Mouse (Mus musculus) megakaryocyte progenitor cell, adult 5-6 weeks (primary cell): ENCODE results near the gene Kcnk3. TPM values are rescaled to one million over a fixed set of nuclear protein-coding genes. Genes with fewer than 3 reads are reported as not detected.

Experiments
- ATAC-seq: replicated peaks from 2 replicates; pipeline ENCODE4 v1.8.0; 2016; ENCODE audit warnings: mild to moderate bottlenecking, moderate TSS enrichment, inconsistent platforms; ENCODE audit not compliant: poor library complexity
- total RNA-seq, 2 experiments: library from RNA; stranded (forward) in 1 of 2; stranded (reverse) in 1 of 2; fragments of 157-497, 149-512 nt in 1 of 2; fragments of 200-1000 nt in 1 of 2; gene quantifications; 2 replicates each; pipeline versions ENCODE4 v1.2.3 to v1.2.4; 2015 to 2017

Kcnk3 gene
- total RNA-seq, 2 experiments from 2014 or later: not detected

GRCm38 (mm10) chr5:30630401-30630800 is 42.4 kb downstream of the Kcnk3 start:
- no peak for ATAC-seq

GRCm38 (mm10) chr5:30632134-30632533 is 44.2 kb downstream of the Kcnk3 start:
- no peak for ATAC-seq

- ATAC-seq: no peak
Measured at GRCm38 (mm10) chr5:30636994-30637393, 49.0 kb downstream of the Kcnk3 start.

- ATAC-seq: peak; percentile 99
Measured at GRCm38 (mm10) chr5:30638041-30638440, 50.1 kb downstream of the Kcnk3 start.

- no peak for ATAC-seq
Measured at GRCm38 (mm10) chr5:30643477-30644179, 55.7 kb downstream of the Kcnk3 start.

GRCm38 (mm10) chr5:30646036-30646435 is 58.1 kb downstream of the Kcnk3 start:
- no peak for ATAC-seq

GRCm38 (mm10) chr5:30647396-30647795 is 59.4 kb downstream of the Kcnk3 start:
- ATAC-seq: no peak

GRCm38 (mm10) chr5:30647815-30648560 is 60.0 kb downstream of the Kcnk3 start, which contains the start of gene Slc35f6:
Gene Slc35f6 (plus strand): TSS chr5:30647933.
- ATAC-seq: peak; percentile 87

GRCm38 (mm10) chr5:30649558-30649957 is 61.6 kb downstream of the Kcnk3 start:
- no peak for ATAC-seq

- peak; percentile 67 for ATAC-seq
Measured at GRCm38 (mm10) chr5:30650756-30651155, 62.8 kb downstream of the Kcnk3 start.

- no peak for ATAC-seq
Measured at GRCm38 (mm10) chr5:30651554-30651953, 63.6 kb downstream of the Kcnk3 start.

GRCm38 (mm10) chr5:30653246-30653645 is 65.3 kb downstream of the Kcnk3 start:
- ATAC-seq: no peak

GRCm38 (mm10) chr5:30655042-30655441 is 67.1 kb downstream of the Kcnk3 start:
- no peak for ATAC-seq

- no peak for ATAC-seq
Measured at GRCm38 (mm10) chr5:30655526-30656195, 67.7 kb downstream of the Kcnk3 start.

- ATAC-seq: no peak
Measured at GRCm38 (mm10) chr5:30659042-30659441, 71.1 kb downstream of the Kcnk3 start.

- ATAC-seq: no peak
Measured at GRCm38 (mm10) chr5:30660278-30660677, 72.3 kb downstream of the Kcnk3 start.

GRCm38 (mm10) chr5:30660813-30661212 is 72.8 kb downstream of the Kcnk3 start:
- no peak for ATAC-seq

- no peak for ATAC-seq
Measured at GRCm38 (mm10) chr5:30665360-30665759, 77.4 kb downstream of the Kcnk3 start.

GRCm38 (mm10) chr5:30665968-30666367 is 78.0 kb downstream of the Kcnk3 start:
- no peak for ATAC-seq

- ATAC-seq: peak; percentile 93
Measured at GRCm38 (mm10) chr5:30666391-30667195, 78.6 kb downstream of the Kcnk3 start, which contains the start of gene Cenpa. Gene Cenpa (plus strand): TSS chr5:30666777.

- ATAC-seq: no peak
Measured at GRCm38 (mm10) chr5:30667215-30667614, 79.2 kb downstream of the Kcnk3 start.
